Mouse (Mus musculus) liver, postnatal 0 days (tissue): ENCODE measurements at regions not wholly inside any gene's neighbourhood (a gene's known extent, or its start where the extent isn't known, plus 50 kb on each side); places are given as distances from the start of the nearest gene placed in this dataset. TPM values are rescaled to one million over a fixed set of nuclear protein-coding genes. Genes with fewer than 3 reads are reported as not detected.

Source experiments
- ATAC-seq: fragments of 200-750 bp; cut with Nextera tagmentation; 2 replicates; pipeline ENCODE4 v1.8.0; 2017; ENCODE audit warnings: mild to moderate bottlenecking, moderate library complexity
- DNase-seq: peaks from one replicate; pipeline ENCODE4 v3.0.0-alpha.2; 2016
- H3K27ac ChIP-seq: fragments of 300-500 bp; sonication (generic); 2 replicates; pipeline ENCODE4 v1.5.1; 2014; ENCODE audit warnings: antibody characterized with exemption, moderate library complexity, mild to moderate bottlenecking, low read depth
- H3K27me3 ChIP-seq: fragments of 300-500 bp; sonication (generic); 2 replicates; pipeline ENCODE4 v1.6.1; 2014; ENCODE audit warnings: low read length, control low read depth, mixed read lengths; ENCODE audit not compliant: insufficient read depth
- H3K36me3 ChIP-seq: fragments of 300-500 bp; sonication (generic); replicated peaks from 2 replicates; pipeline ENCODE4 v1.6.1; 2014; ENCODE audit warnings: mild to moderate bottlenecking, control low read depth, low read length, moderate library complexity, mixed read lengths; ENCODE audit not compliant: insufficient read depth
- H3K4me1 ChIP-seq: fragments of 300-500 bp; sonication (generic); 2 replicates; pipeline ENCODE4 v1.6.1; 2014; ENCODE audit warnings: antibody characterized with exemption, mild to moderate bottlenecking, control low read depth; ENCODE audit not compliant: insufficient read depth
- H3K4me2 ChIP-seq: fragments of 300-500 bp; sonication (generic); 2 replicates; pipeline ENCODE4 v1.6.1; 2014; ENCODE audit warnings: low read depth, mild to moderate bottlenecking, low read length, moderate library complexity, mixed read lengths
- H3K4me3 ChIP-seq: fragments of 300-500 bp; sonication (generic); 2 replicates; pipeline ENCODE4 v1.5.1; 2014; ENCODE audit warnings: low read depth, low read length
- H3K9ac ChIP-seq: fragments of 300-500 bp; sonication (generic); replicated peaks from 2 replicates; pipeline ENCODE4 v1.6.1; 2014; ENCODE audit warnings: mild to moderate bottlenecking, moderate library complexity
- H3K9me3 ChIP-seq: fragments of 300-500 bp; sonication (generic); 2 replicates; pipeline ENCODE4 v1.6.1; 2016; ENCODE audit warnings: mild to moderate bottlenecking, control low read depth, low read length, mixed read lengths
- CTCF ChIP-seq: sonication (generic); IDR thresholded peaks from 2 replicates; pipeline ENCODE4 v1.5.1; 2016; ENCODE audit warnings: antibody characterized with exemption, low read depth
- EP300 ChIP-seq: IDR thresholded peaks from 2 replicates; pipeline ENCODE4 v1.6.1; 2016; ENCODE audit warnings: antibody characterized with exemption, low read depth, mild to moderate bottlenecking
- WGBS: fragments of 180-500 bp; shearing (Covaris S2); extraction: QIAGEN DNeasy Blood & Tissue Kit; methylation state at CpG from one replicate; pipeline ENCODE4 v1.1.7; 2014; ENCODE audit not compliant: insufficient replicate concordance; 5-methylcytosine and 5-hydroxymethylcytosine counted together
- microRNA-seq: library from miRNA; unstranded; fragments of <30 nt; microRNA quantifications from one replicate; pipeline ENCODE4, GENCODE M21; 2016

- Histone ChIP-seq H3K4me1 (no peaks in the 10 kb centered on the region), H3K9ac (no peak overlapping the region), H3K27ac (no peak overlapping the region), H3K4me3 (no peak overlapping the region), H3K27me3 (no peaks in the 10 kb centered on the region), H3K9me3 (no peaks in the 10 kb centered on the region), H3K36me3 (no peaks in the 10 kb centered on the region), H3K4me2 (no peak overlapping the region)
- TF ChIP-seq EP300 (no peak), CTCF (no peak)
- no peak for ATAC-seq
- DNase-seq: no peak
- 35% methylated on average over 1 of the region's 1 CpGs for WGBS
Observed at GRCm38 (mm10) chr15:22351502-22351901, 197.3 kb upstream of the Cdh18 start.

Small RNAs in the stretch of these regions (microRNA-seq; reads per million reads assigned to microRNA genes)
- not detected for gene Gm27525
